Mouse (Mus musculus): ENCODE measurements around the gene Wee1.

DNA sequence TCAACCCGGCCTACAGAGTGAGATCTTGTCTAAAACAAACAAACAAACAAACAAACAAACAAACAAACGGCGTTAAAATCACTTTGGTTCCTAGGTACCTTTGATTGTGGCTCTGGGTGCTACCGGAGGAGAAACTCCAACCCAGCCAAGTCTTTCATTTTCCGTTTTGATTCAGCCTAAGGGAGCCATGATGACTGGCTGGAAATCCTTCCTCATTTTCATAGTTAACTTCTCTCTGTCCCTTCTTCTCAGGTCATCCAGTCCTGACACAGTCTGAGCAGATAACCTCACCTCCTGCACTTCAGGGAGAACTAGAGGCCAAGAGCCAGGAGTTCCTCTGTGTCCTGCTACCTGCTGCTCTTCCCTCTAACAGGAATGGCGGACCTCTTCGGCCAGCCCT lies 57.4 kb downstream of the Wee1 start:
- TF ChIP-seq USF1 (IDR thresholded peaks at IDR 0.05; ENCODE audit: low read depth) (no peak), POLR2A (IDR thresholded peaks at IDR 0.05; ENCODE audit: insufficient read length, low read depth) (no peak)
